Mouse (Mus musculus): ENCODE results near the gene Ttc28. TPM values are rescaled to one million over a fixed set of nuclear protein-coding genes. Genes with fewer than 3 reads are reported as not detected.

Gene Ttc28
- total and polyA plus RNA-seq, 3 experiments: 0.21 to 0.89 (median 0.28) TPM

DNA sequence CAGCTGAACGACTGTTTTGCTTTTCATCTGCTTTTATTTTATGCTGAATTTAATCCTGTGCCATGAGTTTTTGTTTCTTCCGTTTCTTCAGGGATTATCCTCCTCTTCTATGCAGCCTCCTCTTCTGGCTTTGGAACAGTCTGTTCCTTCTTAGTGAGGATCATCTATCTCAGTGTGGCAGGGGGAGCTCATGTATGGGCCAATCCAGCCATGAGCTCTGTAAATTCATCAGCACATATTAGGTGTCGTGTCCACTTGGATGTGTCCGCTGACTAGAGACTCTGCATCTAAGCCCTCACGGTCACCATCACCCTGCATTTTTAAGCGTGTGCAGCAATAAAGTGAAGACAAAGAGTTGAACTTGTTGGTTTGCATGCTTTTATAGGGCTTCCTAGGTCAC is 128.8 kb downstream of the Ttc28 start:
- H3K9ac ChIP-seq (ENCODE audit: insufficient read depth, low read depth): no peak overlapping the region
- peaks cover 4 to 22% of the 10 kb centered on the region in 2 experiments; a peak in 3 of 4 replicates for H3K4me1 ChIP-seq (ENCODE audit: control insufficient read depth in 1 of 2, insufficient read depth in 2 of 2)
- H3K4me3 ChIP-seq (replicated peaks in 1 of 3; ENCODE audit: low read depth in 2 of 3, low read length in 2 of 3, poor library complexity in 1 of 3): no peak overlapping the region
- dilution Hi-C loops (cut with MboI; ENCODE audit: extremely low pct_ligation_motif_present, extremely low pct_unique_long_range_greater_than_20kb, low sequenced_read_pairs): no loop called here
- no peak for DNase-seq (ENCODE audit: extremely low read depth)
- no peak overlapping the region for H3K27ac ChIP-seq (ENCODE audit: insufficient read depth, low read depth)
- H3K36me3 ChIP-seq (replicated peaks in 1 of 2; ENCODE audit: control insufficient read depth in 1 of 2, insufficient read depth in 1 of 2, low read length in 1 of 2): no peaks in the 10 kb centered on the region
- H3K27me3 ChIP-seq (replicated peaks): no peaks in the 10 kb centered on the region
- H3K4me2 ChIP-seq (ENCODE audit: insufficient read depth, low read depth, poor library complexity, severe bottlenecking): no peak overlapping the region
- TF ChIP-seq NRF1 (IDR thresholded peaks at IDR 0.05; ENCODE audit: low read depth, low read length) (no peak), TBP (conservative IDR thresholded peaks at IDR 0.05; ENCODE audit: low read depth, low read length) (no peak), RCOR1 (conservative IDR thresholded peaks at IDR 0.05; ENCODE audit: low read depth, low read length) (no peak), RAD21 (IDR thresholded peaks at IDR 0.05; ENCODE audit: low read depth, low read length) (no peak), MAFK (IDR thresholded peaks at IDR 0.05; ENCODE audit: insufficient replicate concordance, low read length) (no peak), MYC (IDR thresholded peaks at IDR 0.05; ENCODE audit: low read depth, low read length) (no peak), ETS1 (conservative IDR thresholded peaks at IDR 0.05; ENCODE audit: low read depth, low read length) (no peak), KAT2A (IDR thresholded peaks at IDR 0.05; ENCODE audit: insufficient replicate concordance, low read length) (no peak), USF2 (conservative IDR thresholded peaks at IDR 0.05; ENCODE audit: low read depth, low read length) (no peak), BHLHE40 (IDR thresholded peaks at IDR 0.05; ENCODE audit: low read depth, low read length) (no peak), CTCF (conservative IDR thresholded peaks at IDR 0.05 in 1 of 2, IDR thresholded peaks at IDR 0.05 in 1 of 2; ENCODE audit: low read depth in 2 of 2, low read length in 2 of 2) (no peak), MAX (IDR thresholded peaks at IDR 0.05; ENCODE audit: low read length) (no peak), GABPA (IDR thresholded peaks at IDR 0.05; ENCODE audit: insufficient replicate concordance, low read depth, low read length) (no peak)
- no peaks in the 10 kb centered on the region for H3K79me2 ChIP-seq (replicated peaks; ENCODE audit: control insufficient read depth, extremely low read depth, insufficient read depth, poor library complexity, severe bottlenecking)
- in situ Hi-C loops (cut with MboI; ENCODE audit: low pct_ligation_motif_present, low pct_unique_long_range_greater_than_20kb, low sequenced_read_pairs): loop anchor here (10.0 to 25.0 kb wide), 2 partner anchors 204 to 256 kb away; no protein-coding TSS in a partner anchor
- H3K9me3 ChIP-seq (replicated peaks; ENCODE audit: low read length): peaks cover 4% of the 10 kb centered on the region

GRCm38 (mm10) chr5:111011271-111011670 is 131.7 kb downstream of the Ttc28 start:
- H3K27ac ChIP-seq (ENCODE audit: insufficient read depth, low read depth): no peak overlapping the region
- DNase-seq (ENCODE audit: extremely low read depth): no peak
- H3K79me2 ChIP-seq (replicated peaks; ENCODE audit: control insufficient read depth, extremely low read depth, insufficient read depth, poor library complexity, severe bottlenecking): no peaks in the 10 kb centered on the region
- peaks cover 4 to 13% of the 10 kb centered on the region in 2 experiments; a peak in 3 of 4 replicates for H3K4me1 ChIP-seq (ENCODE audit: control insufficient read depth in 1 of 2, insufficient read depth in 2 of 2)
- H3K36me3 ChIP-seq (replicated peaks in 1 of 2; ENCODE audit: control insufficient read depth in 1 of 2, insufficient read depth in 1 of 2, low read length in 1 of 2): no peaks in the 10 kb centered on the region
- H3K9ac ChIP-seq (ENCODE audit: insufficient read depth, low read depth): no peak overlapping the region
- H3K4me2 ChIP-seq (ENCODE audit: insufficient read depth, low read depth, poor library complexity, severe bottlenecking): no peak overlapping the region
- in situ Hi-C loops (cut with MboI; ENCODE audit: low pct_ligation_motif_present, low pct_unique_long_range_greater_than_20kb, low sequenced_read_pairs) (loop anchor here (25.0 kb wide), 1 partner anchor 201 kb away; no protein-coding TSS in a partner anchor), dilution Hi-C loops (cut with MboI; ENCODE audit: extremely low pct_ligation_motif_present, extremely low pct_unique_long_range_greater_than_20kb, low sequenced_read_pairs) (no loop called here)
- H3K4me3 ChIP-seq (replicated peaks in 1 of 3; ENCODE audit: low read depth in 2 of 3, low read length in 2 of 3, poor library complexity in 1 of 3): no peak overlapping the region
- H3K9me3 ChIP-seq (replicated peaks; ENCODE audit: low read length): peaks cover 4% of the 10 kb centered on the region
- TF ChIP-seq TCF12 (IDR thresholded peaks at IDR 0.05; ENCODE audit: low read depth, low read length) (no peak), USF1 (IDR thresholded peaks at IDR 0.05; ENCODE audit: low read depth, low read length) (no peak), EP300 (IDR thresholded peaks at IDR 0.05; ENCODE audit: low read length) (no peak), MAX (IDR thresholded peaks at IDR 0.05; ENCODE audit: low read length) (no peak), PAX5 (IDR thresholded peaks at IDR 0.05; ENCODE audit: low read length) (no peak), NELFE (IDR thresholded peaks at IDR 0.05; ENCODE audit: low read depth, low read length) (no peak)
- H3K27me3 ChIP-seq (replicated peaks): no peaks in the 10 kb centered on the region

Data from CH12.LX (cell line).